Mouse (Mus musculus): ENCODE data around the gene 2810459M11Rik. TPM values are rescaled to one million over a fixed set of nuclear protein-coding genes. Genes with fewer than 3 reads are reported as not detected.

Gene 2810459M11Rik
- polyA plus RNA-seq, 1 experiment from 2014 or later: 1.6 TPM

DNA sequence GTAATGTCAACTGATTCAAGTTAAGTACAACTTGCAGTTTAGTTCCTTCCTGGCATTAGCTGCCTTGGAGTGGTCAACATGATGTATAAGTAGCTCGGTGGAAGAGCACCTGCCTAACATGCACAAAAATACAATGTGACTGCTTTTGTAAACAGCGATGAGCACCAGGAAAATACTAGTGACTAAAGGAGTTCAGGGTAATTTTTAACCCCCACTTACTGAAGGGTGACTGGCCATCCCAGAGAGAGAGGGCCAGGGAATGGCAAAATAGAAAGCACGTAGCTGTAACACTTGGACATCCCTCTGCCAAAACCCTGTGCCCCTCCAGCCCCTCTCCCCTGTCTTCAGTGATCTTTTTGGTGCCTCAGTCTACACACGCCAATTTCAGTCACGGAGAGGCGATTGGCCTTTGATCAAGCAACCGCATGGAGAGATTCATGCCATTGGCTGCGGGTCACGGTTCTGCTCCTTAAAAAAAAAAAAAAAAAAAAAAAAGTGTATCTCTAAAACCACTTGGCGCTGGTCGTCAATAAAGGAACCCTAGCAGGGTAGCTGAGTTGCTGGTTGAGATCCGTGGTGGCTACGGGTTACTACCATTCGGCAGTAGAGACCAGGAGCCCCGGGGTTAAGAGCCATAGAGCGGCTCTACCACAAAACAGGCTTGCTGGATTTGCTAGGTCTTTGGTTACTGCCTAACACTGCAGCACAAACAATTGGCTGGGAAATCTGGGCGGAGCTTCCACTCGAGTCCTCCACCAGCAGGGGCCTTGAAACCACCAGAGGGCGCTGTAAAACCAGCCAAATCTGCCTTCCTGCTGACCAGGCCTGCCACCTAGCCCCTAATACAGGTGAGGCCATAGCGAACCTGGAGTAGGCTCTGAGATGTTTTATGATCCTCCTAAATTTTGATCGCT lies 13.4 kb downstream of the 2810459M11Rik start:
- Histone ChIP-seq H3K4me2 (replicated peaks) (peak overlapping the region; percentile 58), H3K4me3 (peak overlapping the region; percentile 30), H3K9ac (0 out of 2 replicates have a peak overlapping the region, but pooled peaks have one; percentile 40), H3K36me3 (no peaks in the 10 kb centered on the region), H3K27ac (no peak overlapping the region), H3K27me3 (replicated peaks) (no peaks in the 10 kb centered on the region), H3K4me1 (peaks cover 6% of the 10 kb centered on the region; the same call in 1 of the 2 replicates), H3K9me3 (no peaks in the 10 kb centered on the region)
- ATAC-seq (ENCODE audit: low FRiP score, low read depth): peak; percentile 65
- WGBS: 11% methylated on average over 21 of the region's 21 CpGs

DNA sequence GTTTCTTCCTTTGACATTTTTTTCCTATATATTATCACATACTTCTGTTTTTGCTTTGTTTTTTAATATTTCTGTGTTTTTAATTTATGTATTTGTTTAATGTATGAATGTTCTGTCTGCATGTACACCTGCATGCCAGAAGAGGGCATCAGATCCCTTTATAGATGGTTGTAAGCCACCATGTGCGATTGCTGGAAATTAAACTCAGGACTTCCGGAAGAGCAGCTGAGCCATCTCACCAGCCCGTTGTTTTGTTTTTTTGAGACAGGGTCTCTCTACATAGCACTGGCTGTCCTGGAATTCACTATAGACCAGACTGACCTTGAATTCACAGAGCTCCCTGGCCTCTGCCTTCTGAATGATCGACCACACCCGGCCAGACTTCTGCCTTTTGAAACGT lies 16.9 kb downstream of the 2810459M11Rik start:
- Histone ChIP-seq H3K36me3 (no peaks in the 10 kb centered on the region), H3K4me3 (no peak overlapping the region), H3K9ac (no peak overlapping the region), H3K4me2 (replicated peaks) (no peak overlapping the region), H3K27ac (no peak overlapping the region), H3K4me1 (peaks cover 9% of the 10 kb centered on the region; the same call in 1 of the 2 replicates), H3K9me3 (0 out of 2 replicates have a peak, but pooled peaks cover 4% of the 10 kb centered on the region), H3K27me3 (replicated peaks) (no peaks in the 10 kb centered on the region)
- no peak for ATAC-seq (ENCODE audit: low FRiP score, low read depth)
- WGBS: 93% methylated on average over 6 of the region's 6 CpGs

DNA sequence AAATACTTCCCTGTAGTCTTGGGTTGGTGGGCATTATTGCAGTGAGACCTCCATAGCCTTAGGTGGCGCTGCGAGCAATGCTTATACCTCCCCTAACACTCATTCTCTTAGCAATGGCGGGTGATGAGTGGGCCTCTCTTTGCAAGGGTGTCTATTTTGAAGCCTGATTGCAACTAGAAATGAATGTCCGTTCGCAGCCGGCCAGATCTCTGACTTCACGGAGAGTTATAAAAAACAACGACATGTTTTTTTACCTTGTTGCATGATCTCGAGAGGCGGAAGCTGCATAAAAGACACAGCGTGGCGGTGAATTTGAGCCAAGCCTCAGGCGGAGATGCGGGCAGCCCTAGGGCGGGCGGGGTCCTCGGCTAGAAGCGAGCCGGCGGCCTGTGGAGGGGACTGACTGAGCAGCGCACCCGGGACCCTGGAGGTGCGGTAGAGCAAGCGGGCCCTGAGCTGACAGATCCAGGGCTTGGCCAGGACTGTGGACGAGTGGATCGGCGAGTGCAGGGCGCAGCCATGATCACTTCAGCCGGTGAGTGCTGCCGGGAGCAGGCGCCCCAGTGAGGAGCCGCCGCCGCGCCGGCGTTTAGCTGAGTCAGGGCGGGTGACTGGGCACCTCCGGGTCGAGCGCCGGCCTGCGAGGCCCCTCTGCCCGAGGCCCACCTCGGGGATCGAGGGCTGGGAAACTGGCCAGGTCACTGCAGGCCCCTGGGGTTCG lies 18.8 kb downstream of the 2810459M11Rik start, which contains the start of gene Psmd1:
Psmd1 (plus strand) TSS at position 117 of the 721 bp plus-strand sequence.
- Histone ChIP-seq H3K4me1 (peaks cover 9% of the 10 kb centered on the region; the same call in 1 of the 2 replicates), H3K9me3 (0 out of 2 replicates have a peak, but pooled peaks cover 4% of the 10 kb centered on the region), H3K4me2 (replicated peaks) (peak within 1 kb of the TSS; percentile 89), H3K9ac (peak within 1 kb of the TSS; percentile 97), H3K4me3 (peak within 1 kb of the TSS; percentile 100), H3K36me3 (no peaks in the 10 kb centered on the region), H3K27me3 (replicated peaks) (no peaks in the 10 kb centered on the region), H3K27ac (peak within 1 kb of the TSS; percentile 32)
- peak; percentile 92 for ATAC-seq (ENCODE audit: low FRiP score, low read depth)
- WGBS: under 1% methylated on average over 47 of the region's 47 CpGs

DNA sequence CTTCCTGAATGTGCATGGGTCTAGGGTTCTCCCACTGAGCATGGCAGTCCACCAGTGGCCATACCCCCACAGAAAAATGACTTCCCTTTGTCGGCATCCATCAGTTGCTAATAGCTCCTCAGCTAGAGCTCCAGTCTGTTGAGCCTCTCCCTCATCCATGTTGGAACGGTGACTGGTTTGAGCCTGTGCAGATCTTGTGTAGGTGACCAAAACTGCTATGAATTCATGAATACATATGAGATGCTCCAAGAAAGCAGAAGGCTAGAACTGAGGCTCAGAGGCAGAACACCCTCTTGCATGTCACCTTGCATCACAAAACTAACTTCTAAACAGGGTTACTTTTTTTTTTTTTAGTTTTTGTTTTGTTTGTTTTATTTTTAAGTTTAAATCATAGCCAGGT lies 30.9 kb downstream of the 2810459M11Rik start:
- H3K27ac ChIP-seq: no peak overlapping the region
- H3K4me1 ChIP-seq: no peaks in the 10 kb centered on the region
- H3K4me3 ChIP-seq: no peak overlapping the region
- no peaks in the 10 kb centered on the region for H3K9me3 ChIP-seq
- no peak overlapping the region for H3K9ac ChIP-seq
- H3K4me2 ChIP-seq (replicated peaks): no peak overlapping the region
- 89% methylated on average over 2 of the region's 2 CpGs for whole genome bisulfite sequencing
- ATAC-seq (ENCODE audit: low FRiP score, low read depth): no peak
- peaks cover 72% of the 10 kb centered on the region for H3K36me3 ChIP-seq
- H3K27me3 ChIP-seq (replicated peaks): no peaks in the 10 kb centered on the region

- H3K4me3 ChIP-seq: no peak overlapping the region
- no peak overlapping the region for H3K9ac ChIP-seq
- H3K4me1 ChIP-seq: no peaks in the 10 kb centered on the region
- H3K27ac ChIP-seq: no peak overlapping the region
- H3K9me3 ChIP-seq: no peaks in the 10 kb centered on the region
- no peak overlapping the region for H3K4me2 ChIP-seq (replicated peaks)
- H3K27me3 ChIP-seq (replicated peaks): no peaks in the 10 kb centered on the region
- 92% methylated on average over 7 of the region's 7 CpGs for WGBS
- peaks cover 60% of the 10 kb centered on the region for H3K36me3 ChIP-seq
- no peak for ATAC-seq (ENCODE audit: low FRiP score, low read depth)
These were observed 48.8 kb downstream of the 2810459M11Rik start for GRCm38 (mm10) chr1:86094413-86094812.

- no peak overlapping the region for H3K27ac ChIP-seq
- H3K9me3 ChIP-seq: no peaks in the 10 kb centered on the region
- H3K4me2 ChIP-seq (replicated peaks): no peak overlapping the region
- peaks cover 7% of the 10 kb centered on the region; the same call in 1 of the 2 replicates for H3K36me3 ChIP-seq
- 94% methylated on average over 1 of the region's 1 CpGs for WGBS
- no peak overlapping the region for H3K4me3 ChIP-seq
- no peaks in the 10 kb centered on the region for H3K4me1 ChIP-seq
- no peak for ATAC-seq (ENCODE audit: low FRiP score, low read depth)
- no peak overlapping the region for H3K9ac ChIP-seq
- no peaks in the 10 kb centered on the region for H3K27me3 ChIP-seq (replicated peaks)
These were observed 59.4 kb downstream of the 2810459M11Rik start for GRCm38 (mm10) chr1:86105054-86105453.

Other genes with a start within 250 kb of the 2810459M11Rik start
- gene Itm2c, start 151.6 kb upstream of the 2810459M11Rik start, polyA plus RNA-seq (2016; fragmentation: Nextera tagmentation; extraction: Ambion mirVana): 131 and 138 TPM in 2 replicates
- gene 4933407L21Rik, start 117.4 kb upstream of the 2810459M11Rik start, polyA plus RNA-seq (2016; fragmentation: Nextera tagmentation; extraction: Ambion mirVana): 1.0 and 1.6 TPM in 2 replicates
- gene Gpr55, start 84.9 kb upstream of the 2810459M11Rik start, polyA plus RNA-seq (2016; fragmentation: Nextera tagmentation; extraction: Ambion mirVana): 0.08 TPM in 1 of 2 replicates, not detected in the other
- not detected in 2 replicates for gene Spata3, start 29.0 kb upstream of the 2810459M11Rik start, polyA plus RNA-seq (2016; fragmentation: Nextera tagmentation; extraction: Ambion mirVana)
- 194 and 210 TPM in 2 replicates for gene Psmd1, start 18.5 kb downstream of the 2810459M11Rik start, polyA plus RNA-seq (2016; fragmentation: Nextera tagmentation; extraction: Ambion mirVana)
- 0.27 and 0.42 TPM in 2 replicates for gene Htr2b, start 66.1 kb downstream of the 2810459M11Rik start, polyA plus RNA-seq (2016; fragmentation: Nextera tagmentation; extraction: Ambion mirVana)
- not detected in 2 replicates for gene Gm21972, start 87.8 kb downstream of the 2810459M11Rik start, polyA plus RNA-seq (2016; fragmentation: Nextera tagmentation; extraction: Ambion mirVana)
- 36.7 and 37.0 TPM in 2 replicates for gene Armc9, start 108.9 kb downstream of the 2810459M11Rik start, polyA plus RNA-seq (2016; fragmentation: Nextera tagmentation; extraction: Ambion mirVana)

Measured in neural tube, embryonic 12.5 days (tissue).